Mouse (Mus musculus): ENCODE measurements at regions not wholly inside any gene's neighbourhood (a gene's known extent, or its start where the extent isn't known, plus 50 kb on each side); places are given as distances from the start of the nearest gene placed in this dataset.

DNA sequence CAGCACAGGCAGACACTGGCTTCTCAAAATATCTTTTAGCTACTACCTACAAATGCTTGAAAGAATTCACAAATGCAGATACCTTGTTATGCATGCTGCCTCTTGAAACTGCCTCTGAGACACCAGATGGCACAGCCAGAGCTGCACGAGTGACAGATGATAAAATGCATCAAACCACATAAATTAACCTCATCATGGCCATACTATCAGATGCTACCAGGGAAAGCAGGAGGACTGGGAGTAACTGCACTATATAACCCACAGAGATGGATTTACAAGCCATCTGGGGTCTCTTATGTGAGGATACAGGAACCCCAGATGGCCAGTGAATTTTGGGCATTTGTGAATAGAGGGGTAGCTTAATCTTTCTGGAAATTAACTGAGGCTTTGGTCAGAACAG, 597.7 kb upstream of the Map3k7 start:
- H3K27me3 ChIP-seq (ENCODE audit: control insufficient read depth, insufficient read depth, low read depth, low read length), result no peaks in the 10 kb centered on the region
- H3K36me3 ChIP-seq (ENCODE audit: control insufficient read depth, insufficient read depth, low read length), result no peaks in the 10 kb centered on the region
- WGBS, result 63% methylated on average over 1 of the region's 1 CpGs
- H3K4me3 ChIP-seq (ENCODE audit: low read length), result no peak overlapping the region
- H3K9ac ChIP-seq (ENCODE audit: low read length), result no peak overlapping the region
- no peak for ATAC-seq (ENCODE audit: low read depth)
- H3K4me1 ChIP-seq (replicated peaks; ENCODE audit: control insufficient read depth, insufficient read depth, low read length), result no peaks in the 10 kb centered on the region
- H3K9me3 ChIP-seq (ENCODE audit: control insufficient read depth, low read length), result no peaks in the 10 kb centered on the region
- H3K4me2 ChIP-seq (ENCODE audit: low read depth, low read length), result no peak overlapping the region
- H3K27ac ChIP-seq (ENCODE audit: low read length), result no peak overlapping the region

DNA sequence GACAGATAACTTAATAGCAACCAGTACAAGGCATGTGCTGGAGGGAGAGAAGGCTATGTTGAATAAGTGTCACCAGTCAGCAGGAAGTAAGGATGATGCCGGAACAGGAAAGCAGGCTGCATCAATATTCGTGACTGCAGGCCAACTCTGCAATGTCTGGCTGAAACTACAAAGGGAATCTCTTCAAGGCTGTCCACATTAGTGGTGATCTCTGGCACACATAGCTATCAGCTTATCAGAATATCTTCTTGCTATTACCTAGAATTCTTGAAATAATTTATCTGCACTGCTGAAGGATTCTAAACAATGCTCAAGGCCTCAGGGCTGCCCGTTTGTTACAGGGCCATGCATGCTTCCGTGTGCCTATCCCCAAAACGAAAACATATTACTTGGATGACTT, 596.9 kb upstream of the Map3k7 start:
- WGBS, result 65% methylated on average over 5 of the region's 5 CpGs
- no peaks in the 10 kb centered on the region for H3K36me3 ChIP-seq (ENCODE audit: control insufficient read depth, insufficient read depth, low read length)
- H3K4me1 ChIP-seq (replicated peaks; ENCODE audit: control insufficient read depth, insufficient read depth, low read length), result no peaks in the 10 kb centered on the region
- H3K9me3 ChIP-seq (ENCODE audit: control insufficient read depth, low read length), result no peaks in the 10 kb centered on the region
- no peak overlapping the region for H3K9ac ChIP-seq (ENCODE audit: low read length)
- no peak overlapping the region for H3K27ac ChIP-seq (ENCODE audit: low read length)
- ATAC-seq (ENCODE audit: low read depth), result no peak
- H3K4me2 ChIP-seq (ENCODE audit: low read depth, low read length), result no peak overlapping the region
- H3K4me3 ChIP-seq (ENCODE audit: low read length), result no peak overlapping the region
- no peaks in the 10 kb centered on the region for H3K27me3 ChIP-seq (ENCODE audit: control insufficient read depth, insufficient read depth, low read depth, low read length)

DNA sequence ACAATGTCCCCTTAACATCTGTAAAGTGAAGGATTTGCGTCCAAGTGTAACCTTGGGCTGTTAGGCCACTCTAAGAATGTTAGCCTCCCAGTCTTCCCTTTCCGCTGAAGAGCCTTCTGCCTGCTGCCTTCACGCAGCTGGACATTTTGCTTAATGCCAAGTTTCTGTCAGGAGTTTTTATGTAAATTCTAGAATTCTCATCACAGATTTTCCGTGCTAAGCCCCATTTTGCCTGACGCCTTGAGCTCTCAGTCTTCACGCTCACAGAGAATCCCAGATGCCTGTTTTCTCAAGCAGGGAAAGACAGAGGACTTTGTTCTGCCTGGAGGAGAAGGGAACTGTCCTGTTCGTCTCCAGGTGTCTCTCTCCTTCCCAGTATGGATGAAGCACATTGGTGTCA, 593.8 kb upstream of the Map3k7 start:
- no peaks in the 10 kb centered on the region for H3K4me1 ChIP-seq (replicated peaks; ENCODE audit: control insufficient read depth, insufficient read depth, low read length)
- H3K9ac ChIP-seq (ENCODE audit: low read length), result no peak overlapping the region
- H3K4me3 ChIP-seq (ENCODE audit: low read length), result no peak overlapping the region
- no peaks in the 10 kb centered on the region for H3K27me3 ChIP-seq (ENCODE audit: control insufficient read depth, insufficient read depth, low read depth, low read length)
- ATAC-seq (ENCODE audit: low read depth), result no peak
- H3K4me2 ChIP-seq (ENCODE audit: low read depth, low read length), result no peak overlapping the region
- H3K9me3 ChIP-seq (ENCODE audit: control insufficient read depth, low read length), result no peaks in the 10 kb centered on the region
- H3K27ac ChIP-seq (ENCODE audit: low read length), result no peak overlapping the region
- H3K36me3 ChIP-seq (ENCODE audit: control insufficient read depth, insufficient read depth, low read length), result no peaks in the 10 kb centered on the region
- WGBS, result 57% methylated on average over 7 of the region's 7 CpGs

DNA sequence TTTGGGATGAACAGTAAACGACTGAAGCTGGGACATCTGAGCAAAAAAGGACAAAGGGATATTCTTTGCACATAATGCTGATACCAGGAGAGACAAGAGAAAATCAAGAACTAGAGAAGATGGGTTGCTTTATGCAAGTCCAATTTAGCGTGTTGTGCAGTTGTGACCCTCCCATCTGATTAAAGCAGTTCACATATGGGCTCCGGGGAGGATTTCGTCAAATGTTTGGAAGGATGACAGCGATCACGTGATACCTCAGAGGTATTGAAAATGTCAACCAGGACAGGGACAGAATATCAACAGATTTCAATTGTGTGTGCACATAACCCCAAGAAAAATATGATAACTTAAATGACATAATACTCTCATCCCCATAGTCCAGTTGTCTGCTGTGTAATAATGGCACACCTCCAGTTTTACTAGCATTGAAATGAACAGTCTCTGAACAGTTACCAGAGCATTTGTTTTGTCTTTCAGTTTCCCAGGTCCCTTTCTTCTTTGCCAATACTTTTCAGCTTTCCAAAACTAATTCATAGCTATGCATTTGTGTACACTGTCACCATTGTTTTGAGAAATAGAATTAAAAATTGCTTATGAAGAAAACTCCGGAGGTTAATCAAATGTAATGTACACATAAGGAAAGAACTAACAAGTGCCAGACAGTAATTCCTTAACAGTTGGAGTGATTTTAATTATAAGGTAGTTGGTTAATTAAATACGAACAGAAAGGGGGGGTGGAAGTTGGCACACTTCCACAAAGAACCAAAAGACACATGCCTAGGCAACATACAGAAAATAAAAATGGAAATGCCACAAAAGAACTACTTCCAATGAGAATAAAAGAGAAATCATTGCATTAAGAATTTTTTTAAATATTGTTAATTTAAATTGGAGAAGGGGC, 582.6 kb upstream of the Map3k7 start:
- Histone ChIP-seq H3K9me3 (ENCODE audit: control insufficient read depth, low read length) (no peaks in the 10 kb centered on the region), H3K27ac (ENCODE audit: low read length) (no peak overlapping the region), H3K4me1 (replicated peaks; ENCODE audit: control insufficient read depth, insufficient read depth, low read length) (no peaks in the 10 kb centered on the region), H3K4me2 (ENCODE audit: low read depth, low read length) (no peak overlapping the region), H3K27me3 (ENCODE audit: control insufficient read depth, insufficient read depth, low read depth, low read length) (no peaks in the 10 kb centered on the region), H3K4me3 (ENCODE audit: low read length) (no peak overlapping the region), H3K9ac (ENCODE audit: low read length) (no peak overlapping the region), H3K36me3 (ENCODE audit: control insufficient read depth, insufficient read depth, low read length) (no peaks in the 10 kb centered on the region)
- no peak for ATAC-seq (ENCODE audit: low read depth)
- 87% methylated on average over 8 of the region's 8 CpGs for WGBS

GRCm38 (mm10) chr4:31392932-31393632, 570.8 kb upstream of the Map3k7 start:
- no peak overlapping the region for H3K9ac ChIP-seq (ENCODE audit: low read length)
- H3K4me3 ChIP-seq (ENCODE audit: low read length), result no peak overlapping the region
- H3K36me3 ChIP-seq (ENCODE audit: control insufficient read depth, insufficient read depth, low read length), result no peaks in the 10 kb centered on the region
- no peaks in the 10 kb centered on the region for H3K9me3 ChIP-seq (ENCODE audit: control insufficient read depth, low read length)
- H3K4me2 ChIP-seq (ENCODE audit: low read depth, low read length), result no peak overlapping the region
- ATAC-seq (ENCODE audit: low read depth), result no peak
- no peaks in the 10 kb centered on the region for H3K27me3 ChIP-seq (ENCODE audit: control insufficient read depth, insufficient read depth, low read depth, low read length)
- no peaks in the 10 kb centered on the region for H3K4me1 ChIP-seq (replicated peaks; ENCODE audit: control insufficient read depth, insufficient read depth, low read length)
- WGBS, result 52% methylated on average over 4 of the region's 4 CpGs
- H3K27ac ChIP-seq (ENCODE audit: low read length), result no peak overlapping the region

GRCm38 (mm10) chr4:31395538-31395937, 568.4 kb upstream of the Map3k7 start:
- 51% methylated on average over 4 of the region's 4 CpGs for WGBS
- Histone ChIP-seq H3K4me3 (ENCODE audit: low read length) (no peak overlapping the region), H3K27ac (ENCODE audit: low read length) (no peak overlapping the region), H3K9me3 (ENCODE audit: control insufficient read depth, low read length) (no peaks in the 10 kb centered on the region), H3K4me1 (replicated peaks; ENCODE audit: control insufficient read depth, insufficient read depth, low read length) (no peaks in the 10 kb centered on the region), H3K27me3 (ENCODE audit: control insufficient read depth, insufficient read depth, low read depth, low read length) (no peaks in the 10 kb centered on the region), H3K36me3 (ENCODE audit: control insufficient read depth, insufficient read depth, low read length) (no peaks in the 10 kb centered on the region), H3K4me2 (ENCODE audit: low read depth, low read length) (no peak overlapping the region), H3K9ac (ENCODE audit: low read length) (no peak overlapping the region)
- no peak for ATAC-seq (ENCODE audit: low read depth)

- peaks cover 6% of the 10 kb centered on the region for H3K4me1 ChIP-seq (replicated peaks; ENCODE audit: control insufficient read depth, insufficient read depth, low read length)
- H3K9me3 ChIP-seq (ENCODE audit: control insufficient read depth, low read length), result no peaks in the 10 kb centered on the region
- no peak overlapping the region for H3K4me2 ChIP-seq (ENCODE audit: low read depth, low read length)
- no peaks in the 10 kb centered on the region for H3K27me3 ChIP-seq (ENCODE audit: control insufficient read depth, insufficient read depth, low read depth, low read length)
- H3K27ac ChIP-seq (ENCODE audit: low read length), result no peak overlapping the region
- H3K9ac ChIP-seq (ENCODE audit: low read length), result no peak overlapping the region
- no peak for ATAC-seq (ENCODE audit: low read depth)
- no peak overlapping the region for H3K4me3 ChIP-seq (ENCODE audit: low read length)
- no peaks in the 10 kb centered on the region for H3K36me3 ChIP-seq (ENCODE audit: control insufficient read depth, insufficient read depth, low read length)
- 71% methylated on average over 8 of the region's 8 CpGs for WGBS
Measured at GRCm38 (mm10) chr4:31403976-31404375, 559.9 kb upstream of the Map3k7 start.

GRCm38 (mm10) chr4:31404840-31405714, 558.8 kb upstream of the Map3k7 start:
- peak; percentile 80 for ATAC-seq (ENCODE audit: low read depth)
- Histone ChIP-seq H3K9me3 (ENCODE audit: control insufficient read depth, low read length) (no peaks in the 10 kb centered on the region), H3K27ac (ENCODE audit: low read length) (no peak overlapping the region), H3K4me3 (ENCODE audit: low read length) (no peak overlapping the region), H3K4me2 (ENCODE audit: low read depth, low read length) (peak overlapping the region; percentile 40), H3K4me1 (replicated peaks; ENCODE audit: control insufficient read depth, insufficient read depth, low read length) (peaks cover 6% of the 10 kb centered on the region), H3K9ac (ENCODE audit: low read length) (no peak overlapping the region), H3K27me3 (ENCODE audit: control insufficient read depth, insufficient read depth, low read depth, low read length) (no peaks in the 10 kb centered on the region), H3K36me3 (ENCODE audit: control insufficient read depth, insufficient read depth, low read length) (no peaks in the 10 kb centered on the region)
- 26% methylated on average over 16 of the region's 16 CpGs for WGBS

GRCm38 (mm10) chr4:31410157-31410556, 553.7 kb upstream of the Map3k7 start:
- no peak overlapping the region for H3K4me2 ChIP-seq (ENCODE audit: low read depth, low read length)
- H3K9me3 ChIP-seq (ENCODE audit: control insufficient read depth, low read length), result no peaks in the 10 kb centered on the region
- H3K9ac ChIP-seq (ENCODE audit: low read length), result no peak overlapping the region
- peaks cover 8% of the 10 kb centered on the region for H3K4me1 ChIP-seq (replicated peaks; ENCODE audit: control insufficient read depth, insufficient read depth, low read length)
- H3K36me3 ChIP-seq (ENCODE audit: control insufficient read depth, insufficient read depth, low read length), result no peaks in the 10 kb centered on the region
- WGBS, result 66% methylated on average over 3 of the region's 3 CpGs
- H3K27me3 ChIP-seq (ENCODE audit: control insufficient read depth, insufficient read depth, low read depth, low read length), result no peaks in the 10 kb centered on the region
- no peak for ATAC-seq (ENCODE audit: low read depth)
- no peak overlapping the region for H3K27ac ChIP-seq (ENCODE audit: low read length)
- H3K4me3 ChIP-seq (ENCODE audit: low read length), result no peak overlapping the region
